Mouse (Mus musculus): ENCODE data around the gene Prr13. TPM values are rescaled to one million over a fixed set of nuclear protein-coding genes. Genes with fewer than 3 reads are reported as not detected.

The Prr13 gene
- total RNA-seq, 1 experiment, result 26.3 TPM

DNA sequence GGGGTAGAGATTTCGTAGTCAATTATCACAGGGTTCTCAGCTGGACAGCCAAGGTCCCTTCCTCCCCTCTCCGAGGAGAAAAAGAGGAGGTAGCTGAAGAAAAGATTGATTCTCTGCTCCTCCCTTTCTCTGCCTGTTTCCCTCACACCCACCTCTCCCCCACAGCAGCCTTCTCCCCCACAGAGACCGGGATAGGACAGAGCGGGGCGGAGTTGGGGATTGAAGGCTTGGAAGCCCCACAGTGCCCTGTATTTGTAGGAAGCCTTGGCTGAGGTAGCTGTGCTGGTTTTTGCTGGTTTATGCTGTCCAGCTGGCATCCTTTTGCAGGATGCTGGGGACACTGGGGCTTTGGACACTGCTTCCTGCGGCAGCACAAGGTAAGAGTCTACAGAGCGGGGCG lies 13.7 kb upstream of the Prr13 start, which contains the start of gene Amhr2:
Gene Amhr2, plus strand, starts transcription at position 222 of the 400 bp plus-strand sequence.
- in situ Hi-C loops (cut with MboI; ENCODE audit: low sequenced_read_pairs in 2 of 2, unreplicated experiment in 2 of 2), result no loop called here
- Histone ChIP-seq H3K4me1 (ENCODE audit: control insufficient read depth in 2 of 2, insufficient read depth in 2 of 2, low read length in 2 of 2, poor library complexity in 1 of 2) (peaks cover 0 to 6% of the 10 kb centered on the region in 2 experiments; a peak in 1 of 4 replicates), H3K4me3 (ENCODE audit: insufficient read depth in 1 of 2, low read depth in 1 of 2, low read length in 2 of 2, poor library complexity in 1 of 2, severe bottlenecking in 1 of 2) (no peak within 1 kb of the TSS; a peak in 1 of 4 replicates), H3K9ac (ENCODE audit: insufficient read depth, low read depth, low read length, poor library complexity, severe bottlenecking) (no peak within 1 kb of the TSS), H3K9me3 (ENCODE audit: control insufficient read depth, insufficient read depth, low read depth, low read length) (no peaks in the 10 kb centered on the region), H3K36me3 (ENCODE audit: control insufficient read depth, insufficient read depth, low read length, poor library complexity, severe bottlenecking) (no peaks in the 10 kb centered on the region), H3K27ac (ENCODE audit: insufficient read depth, low read depth, low read length, poor library complexity, severe bottlenecking) (no peak within 1 kb of the TSS)
- no peak for DNase-seq (ENCODE audit: low read depth, low spot score)
- TF ChIP-seq ZC3H11A (IDR thresholded peaks at IDR 0.05; ENCODE audit: borderline replicate concordance, low read depth, low read length), result no peak
- no peak for TF ChIP-seq MAFK (IDR thresholded peaks at IDR 0.05; ENCODE audit: insufficient read depth, low read depth, low read length)
- no peak for TF ChIP-seq CHD2 (IDR thresholded peaks at IDR 0.05; ENCODE audit: low read depth, low read length)
- TF ChIP-seq ZNF384 (IDR thresholded peaks at IDR 0.05; ENCODE audit: low read depth, low read length), result no peak
- no peak for TF ChIP-seq HCFC1 (IDR thresholded peaks at IDR 0.05; ENCODE audit: borderline replicate concordance, insufficient read depth, low read length)

DNA sequence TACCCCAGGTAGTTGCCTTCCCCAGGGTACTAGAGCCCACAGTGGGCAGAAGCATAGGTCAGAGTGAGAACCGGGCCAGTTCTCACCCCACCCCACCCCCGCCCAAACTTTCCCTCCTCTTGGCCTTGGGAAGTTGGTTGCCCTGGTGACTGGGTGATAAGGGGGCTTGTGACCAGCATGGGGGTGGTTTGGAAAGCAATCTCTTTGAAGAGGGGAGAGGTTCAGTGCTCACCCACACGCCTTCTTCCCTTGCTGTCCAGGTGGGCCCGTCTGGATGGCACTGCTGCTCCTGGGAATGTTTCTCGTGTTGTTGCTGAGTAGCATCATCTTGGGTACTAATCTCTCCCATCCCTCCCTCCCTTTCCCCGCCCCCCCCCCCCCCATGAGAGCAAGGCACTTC lies 12.4 kb upstream of the Prr13 start:
- Histone ChIP-seq H3K4me3 (ENCODE audit: insufficient read depth in 1 of 2, low read depth in 1 of 2, low read length in 2 of 2, poor library complexity in 1 of 2, severe bottlenecking in 1 of 2) (no peak overlapping the region), H3K4me1 (ENCODE audit: control insufficient read depth in 2 of 2, insufficient read depth in 2 of 2, low read length in 2 of 2, poor library complexity in 1 of 2) (peaks cover 0 to 11% of the 10 kb centered on the region in 2 experiments; a peak in 2 of 4 replicates), H3K9me3 (ENCODE audit: control insufficient read depth, insufficient read depth, low read depth, low read length) (no peaks in the 10 kb centered on the region), H3K36me3 (ENCODE audit: control insufficient read depth, insufficient read depth, low read length, poor library complexity, severe bottlenecking) (no peaks in the 10 kb centered on the region), H3K9ac (ENCODE audit: insufficient read depth, low read depth, low read length, poor library complexity, severe bottlenecking) (no peak overlapping the region), H3K27ac (ENCODE audit: insufficient read depth, low read depth, low read length, poor library complexity, severe bottlenecking) (no peak overlapping the region)
- in situ Hi-C loops (cut with MboI; ENCODE audit: low sequenced_read_pairs in 2 of 2, unreplicated experiment in 2 of 2), result no loop called here
- no peak for DNase-seq (ENCODE audit: low read depth, low spot score)
- no peak for TF ChIP-seq ZC3H11A (IDR thresholded peaks at IDR 0.05; ENCODE audit: borderline replicate concordance, low read depth, low read length)
- no peak for TF ChIP-seq ZNF384 (IDR thresholded peaks at IDR 0.05; ENCODE audit: low read depth, low read length)
- no peak for TF ChIP-seq HCFC1 (IDR thresholded peaks at IDR 0.05; ENCODE audit: borderline replicate concordance, insufficient read depth, low read length)
- TF ChIP-seq MAFK (IDR thresholded peaks at IDR 0.05; ENCODE audit: insufficient read depth, low read depth, low read length), result no peak
- no peak for TF ChIP-seq CHD2 (IDR thresholded peaks at IDR 0.05; ENCODE audit: low read depth, low read length)

DNA sequence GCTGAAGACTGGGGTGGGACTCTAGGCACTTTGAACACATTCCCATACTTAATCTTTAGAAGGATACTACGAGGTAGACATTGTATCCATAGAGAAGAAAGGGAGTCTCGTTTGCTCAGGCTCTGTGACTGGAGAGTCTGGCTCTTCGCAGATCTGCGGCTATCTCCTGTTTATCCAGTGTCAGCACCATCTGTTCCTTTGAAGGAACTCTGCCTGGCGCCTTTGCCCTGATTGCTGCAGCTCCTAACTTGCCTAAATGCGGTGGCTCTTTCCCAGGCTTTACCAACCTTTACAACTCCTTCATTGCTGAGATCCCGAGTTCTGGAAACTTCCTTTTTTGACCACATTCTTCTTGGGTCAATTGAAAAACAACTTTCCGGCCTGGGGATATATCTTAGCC lies 9.5 kb upstream of the Prr13 start:
- Histone ChIP-seq H3K27ac (ENCODE audit: insufficient read depth, low read depth, low read length, poor library complexity, severe bottlenecking) (no peak overlapping the region), H3K4me1 (ENCODE audit: control insufficient read depth in 2 of 2, insufficient read depth in 2 of 2, low read length in 2 of 2, poor library complexity in 1 of 2) (peaks cover 0 to 16% of the 10 kb centered on the region in 2 experiments; a peak in 2 of 4 replicates), H3K9me3 (ENCODE audit: control insufficient read depth, insufficient read depth, low read depth, low read length) (no peaks in the 10 kb centered on the region), H3K9ac (ENCODE audit: insufficient read depth, low read depth, low read length, poor library complexity, severe bottlenecking) (no peak overlapping the region), H3K36me3 (ENCODE audit: control insufficient read depth, insufficient read depth, low read length, poor library complexity, severe bottlenecking) (no peaks in the 10 kb centered on the region), H3K4me3 (ENCODE audit: insufficient read depth in 1 of 2, low read depth in 1 of 2, low read length in 2 of 2, poor library complexity in 1 of 2, severe bottlenecking in 1 of 2) (no peak overlapping the region)
- in situ Hi-C loops (cut with MboI; ENCODE audit: low sequenced_read_pairs in 2 of 2, unreplicated experiment in 2 of 2), result no loop called here
- DNase-seq (ENCODE audit: low read depth, low spot score), result no peak
- TF ChIP-seq CHD2 (IDR thresholded peaks at IDR 0.05; ENCODE audit: low read depth, low read length) (no peak), ZNF384 (IDR thresholded peaks at IDR 0.05; ENCODE audit: low read depth, low read length) (no peak), MAFK (IDR thresholded peaks at IDR 0.05; ENCODE audit: insufficient read depth, low read depth, low read length) (no peak), HCFC1 (IDR thresholded peaks at IDR 0.05; ENCODE audit: borderline replicate concordance, insufficient read depth, low read length) (no peak), ZC3H11A (IDR thresholded peaks at IDR 0.05; ENCODE audit: borderline replicate concordance, low read depth, low read length) (no peak)

DNA sequence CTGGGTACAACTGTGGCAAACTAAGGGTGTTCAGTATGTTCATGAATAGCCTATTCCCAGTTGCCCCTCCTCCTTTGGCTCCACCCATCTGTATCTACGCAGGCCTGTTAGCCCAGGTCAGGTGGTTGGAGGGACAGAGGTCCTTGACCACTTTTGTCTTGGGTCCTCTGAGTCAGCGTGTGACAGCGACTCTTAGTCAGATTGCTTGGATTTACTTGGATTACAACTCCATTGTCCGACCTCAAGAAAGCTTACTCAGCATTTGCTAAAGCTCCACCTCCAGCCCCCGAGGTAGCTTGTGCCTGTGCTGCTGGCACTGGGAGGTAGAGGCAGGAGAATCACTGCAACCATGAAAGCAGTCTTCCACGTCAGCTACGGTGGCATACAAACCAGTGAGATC lies 7.9 kb upstream of the Prr13 start:
- Histone ChIP-seq H3K9me3 (ENCODE audit: control insufficient read depth, insufficient read depth, low read depth, low read length) (no peaks in the 10 kb centered on the region), H3K4me3 (ENCODE audit: insufficient read depth in 1 of 2, low read depth in 1 of 2, low read length in 2 of 2, poor library complexity in 1 of 2, severe bottlenecking in 1 of 2) (0 out of 4 replicates have a peak overlapping the region, but pooled peaks of 1 of the 2 experiments have one; percentile 11), H3K36me3 (ENCODE audit: control insufficient read depth, insufficient read depth, low read length, poor library complexity, severe bottlenecking) (no peaks in the 10 kb centered on the region), H3K4me1 (ENCODE audit: control insufficient read depth in 2 of 2, insufficient read depth in 2 of 2, low read length in 2 of 2, poor library complexity in 1 of 2) (peaks cover 0 to 10% of the 10 kb centered on the region in 2 experiments; a peak in 2 of 4 replicates), H3K9ac (ENCODE audit: insufficient read depth, low read depth, low read length, poor library complexity, severe bottlenecking) (no peak overlapping the region), H3K27ac (ENCODE audit: insufficient read depth, low read depth, low read length, poor library complexity, severe bottlenecking) (no peak overlapping the region)
- no peak for DNase-seq (ENCODE audit: low read depth, low spot score)
- TF ChIP-seq MAFK (IDR thresholded peaks at IDR 0.05; ENCODE audit: insufficient read depth, low read depth, low read length) (peak; percentile 99), CHD2 (IDR thresholded peaks at IDR 0.05; ENCODE audit: low read depth, low read length) (no peak)
- in situ Hi-C loops (cut with MboI; ENCODE audit: low sequenced_read_pairs in 2 of 2, unreplicated experiment in 2 of 2), result no loop called here
